ENCODE assay signal across 36 mouse cellular contexts in genomic region chr8:121926266-121926665, GRCm38 (mm10). TPM values are rescaled to one million over a fixed set of nuclear protein-coding genes. Genes with fewer than 3 reads are reported as not detected.
"Had no signal": no experiment of that assay in that cellular context is flagged by ENCODE, and none has a peak within 500 bp of the region (broad histone marks: within the 10 kb centered on the region; RNA-seq: fewer than 3 reads in every experiment).

No protein-coding gene starts in this region.

- H3K4me2 ChIP-seq: heart, embryonic 11.5 days; heart, embryonic 12.5 days; heart, embryonic 13.5 days; heart, embryonic 15.5 days; hindbrain, embryonic 12.5 days; hindbrain, embryonic 13.5 days; hindbrain, embryonic 14.5 days; hindbrain, embryonic 15.5 days; intestine, embryonic 15.5 days; kidney, embryonic 15.5 days had no signal

- H3K36me3 ChIP-seq: heart, embryonic 10.5 days; heart, embryonic 12.5 days; heart, embryonic 13.5 days; heart, embryonic 15.5 days; hindbrain, embryonic 10.5 days; hindbrain, embryonic 12.5 days; hindbrain, embryonic 13.5 days; hindbrain, embryonic 15.5 days; intestine, embryonic 15.5 days; kidney, embryonic 15.5 days had no signal

- H3K4me3 ChIP-seq: heart, embryonic 10.5 days; heart, embryonic 12.5 days; heart, embryonic 13.5 days; heart, embryonic 15.5 days; hindbrain, embryonic 10.5 days; hindbrain, embryonic 12.5 days; hindbrain, embryonic 13.5 days; hindbrain, embryonic 15.5 days; intestine, embryonic 15.5 days; kidney, embryonic 15.5 days; layer of hippocampus, adult 2 months; left cerebral cortex, adult 2 months had no signal

- H3K4me1 ChIP-seq: hindbrain, embryonic 15.5 days had no signal

- H3K27ac ChIP-seq: heart, embryonic 10.5 days; heart, embryonic 13.5 days; heart, embryonic 15.5 days; hindbrain, embryonic 10.5 days; hindbrain, embryonic 12.5 days; hindbrain, embryonic 13.5 days; hindbrain, embryonic 14.5 days; hindbrain, embryonic 15.5 days; hindbrain, postnatal 0 days; intestine, embryonic 15.5 days; kidney, embryonic 15.5 days; kidney, postnatal 0 days; layer of hippocampus, adult 2 months; left cerebral cortex, adult 2 months had no signal

- H3K9ac ChIP-seq: heart, embryonic 12.5 days; heart, embryonic 13.5 days; heart, embryonic 15.5 days; hindbrain, embryonic 12.5 days; hindbrain, embryonic 13.5 days; hindbrain, embryonic 14.5 days; hindbrain, embryonic 15.5 days; intestine, embryonic 15.5 days; kidney, embryonic 15.5 days had no signal

- H3K27me3 ChIP-seq: heart, embryonic 12.5 days; heart, embryonic 13.5 days; heart, embryonic 15.5 days; hindbrain, embryonic 12.5 days; hindbrain, embryonic 13.5 days; hindbrain, embryonic 15.5 days; intestine, embryonic 15.5 days; kidney, embryonic 15.5 days had no signal

- H3K9me3 ChIP-seq: heart, embryonic 10.5 days; heart, embryonic 12.5 days; heart, embryonic 13.5 days; heart, embryonic 15.5 days; hindbrain, embryonic 10.5 days; hindbrain, embryonic 12.5 days; hindbrain, embryonic 13.5 days; hindbrain, embryonic 15.5 days; intestine, embryonic 15.5 days; kidney, embryonic 15.5 days had no signal

- ATAC-seq: hindbrain, embryonic 16.5 days; intestine, embryonic 15.5 days; intestine, embryonic 16.5 days had no signal

RNA-seq across cellular contexts. Expression of gene Car5a, which starts 18.4 kb away (rescaled TPM):
- total RNA-seq: heart, postnatal 10 days; heart, postnatal 14 days; heart, postnatal 25 days; heart, postnatal 36 days; heart, postnatal 4 days; hematopoietic stem cell, adult 5-6 weeks; layer of hippocampus, adult 2 months; layer of hippocampus, postnatal 10 days; layer of hippocampus, postnatal 14 days; layer of hippocampus, postnatal 25 days; layer of hippocampus, postnatal 36 days; left cerebral cortex, adult 2 months had no signal
- polyA plus RNA-seq: heart, embryonic 10.5 days; heart, embryonic 11.5 days; heart, embryonic 12.5 days; heart, embryonic 14.5 days; heart, embryonic 15.5 days; heart, embryonic 16.5 days; heart, postnatal 0 days; hindbrain, embryonic 11.5 days; hindbrain, embryonic 14.5 days; inflammation-experienced regulatory T-cells, adult 6 months; intestine, embryonic 14.5 days; kidney, embryonic 14.5 days; kidney, embryonic 16.5 days had no signal
